Mouse (Mus musculus): ENCODE results near the gene Cfap74.

Gene Cfap74

GRCm38 (mm10) chr4:155481381-155482124, 72.6 kb downstream of the Cfap74 start:
- no peaks in the 10 kb centered on the region for H3K36me3 ChIP-seq (ENCODE audit: insufficient read depth, low read length)
- peaks cover 39% of the 10 kb centered on the region for H3K4me1 ChIP-seq (replicated peaks; ENCODE audit: low read depth, low read length)
- TF ChIP-seq CTCF (conservative IDR thresholded peaks at IDR 0.05; ENCODE audit: low read length) (peak; percentile 93), POU5F1 (IDR thresholded peaks at IDR 0.05; ENCODE audit: borderline replicate concordance, low read length) (no peak), NANOG (IDR thresholded peaks at IDR 0.05; ENCODE audit: borderline replicate concordance, low read length) (no peak)
- H3K9me3 ChIP-seq (ENCODE audit: low read length): no peaks in the 10 kb centered on the region
- H3K4me3 ChIP-seq (replicated peaks; ENCODE audit: low read length): peak overlapping the region; percentile 63
- H3K27me3 ChIP-seq (ENCODE audit: insufficient read depth, low read length): peaks cover 10% of the 10 kb centered on the region

DNA sequence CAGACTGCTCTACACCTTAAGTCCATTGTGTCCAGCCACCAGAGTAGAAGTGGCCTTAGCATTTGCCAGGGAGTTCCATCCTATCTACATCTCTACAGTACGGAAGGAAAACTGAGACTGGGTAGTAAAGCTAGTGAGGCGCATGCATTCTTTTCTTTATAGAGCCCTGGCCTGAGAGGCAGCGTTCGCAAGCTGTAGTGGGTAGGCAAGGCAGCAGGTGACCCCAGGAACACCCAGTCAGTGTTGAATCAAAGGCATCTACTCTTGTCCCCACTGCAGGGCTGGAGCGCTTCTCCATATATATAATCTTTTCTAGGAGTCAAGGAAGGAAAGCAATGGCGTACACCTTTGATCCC, 73.1 kb downstream of the Cfap74 start:
- H3K9me3 ChIP-seq (ENCODE audit: low read length): no peaks in the 10 kb centered on the region
- no peak for TF ChIP-seq POU5F1 (IDR thresholded peaks at IDR 0.05; ENCODE audit: borderline replicate concordance, low read length)
- no peak for TF ChIP-seq NANOG (IDR thresholded peaks at IDR 0.05; ENCODE audit: borderline replicate concordance, low read length)
- no peak for TF ChIP-seq CTCF (conservative IDR thresholded peaks at IDR 0.05; ENCODE audit: low read length)
- peaks cover 39% of the 10 kb centered on the region for H3K4me1 ChIP-seq (replicated peaks; ENCODE audit: low read depth, low read length)

DNA sequence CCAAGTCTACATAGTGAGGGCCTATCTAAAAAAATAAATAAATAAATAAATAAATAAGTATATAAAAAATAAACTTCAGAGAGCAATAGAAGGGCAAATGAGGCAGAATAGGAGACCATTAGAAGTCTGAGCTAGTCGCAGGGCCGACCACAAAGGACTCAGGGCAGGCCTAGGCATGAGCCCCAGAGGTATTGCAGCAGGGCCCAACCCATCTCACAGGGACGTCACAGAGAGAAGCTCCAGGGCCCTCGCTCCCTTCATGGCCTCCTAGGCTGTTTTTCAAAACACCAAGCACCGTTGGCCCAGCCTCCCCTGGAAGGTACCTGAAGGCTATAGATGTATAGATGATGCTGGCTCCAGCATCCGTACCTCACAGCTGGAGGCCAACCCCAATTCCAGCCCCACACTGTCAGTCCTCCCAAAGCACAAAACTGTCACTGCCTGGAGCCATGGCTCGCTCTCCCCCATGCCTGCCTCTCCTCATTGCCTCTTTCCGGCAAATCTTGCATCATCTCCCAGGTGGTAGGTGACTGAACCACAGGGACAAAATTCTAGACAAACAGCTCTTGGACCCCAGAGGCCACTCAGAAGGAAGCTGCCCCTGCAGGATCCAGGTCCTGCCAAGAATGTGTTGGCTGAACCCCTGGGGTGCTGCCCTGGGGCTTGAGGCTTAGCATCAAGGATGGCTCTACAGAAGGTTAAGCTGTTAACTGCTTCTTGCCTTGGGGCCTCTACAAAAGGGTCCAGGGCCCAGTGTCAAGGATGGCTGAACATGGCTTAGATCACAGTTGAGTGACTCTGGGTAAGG, 73.9 kb downstream of the Cfap74 start:
- Histone ChIP-seq H3K36me3 (ENCODE audit: insufficient read depth, low read length) (no peaks in the 10 kb centered on the region), H3K4me1 (replicated peaks; ENCODE audit: low read depth, low read length) (peaks cover 41% of the 10 kb centered on the region), H3K9me3 (ENCODE audit: low read length) (no peaks in the 10 kb centered on the region), H3K4me3 (replicated peaks; ENCODE audit: low read length) (no peak overlapping the region; the same call in 1 of the 2 replicates), H3K27me3 (ENCODE audit: insufficient read depth, low read length) (peaks cover 2% of the 10 kb centered on the region; the same call in 1 of the 2 replicates)
- TF ChIP-seq NANOG (IDR thresholded peaks at IDR 0.05; ENCODE audit: borderline replicate concordance, low read length): no peak
- no peak for TF ChIP-seq CTCF (conservative IDR thresholded peaks at IDR 0.05; ENCODE audit: low read length)
- TF ChIP-seq POU5F1 (IDR thresholded peaks at IDR 0.05; ENCODE audit: borderline replicate concordance, low read length): no peak

More for the DNA sequence above, 73.1 kb downstream of the Cfap74 start:
- Histone ChIP-seq H3K36me3 (ENCODE audit: insufficient read depth, low read length) (no peaks in the 10 kb centered on the region), H3K27me3 (ENCODE audit: insufficient read depth, low read length) (peaks cover 10% of the 10 kb centered on the region), H3K4me3 (replicated peaks; ENCODE audit: low read length) (peak overlapping the region; percentile 63)

DNA sequence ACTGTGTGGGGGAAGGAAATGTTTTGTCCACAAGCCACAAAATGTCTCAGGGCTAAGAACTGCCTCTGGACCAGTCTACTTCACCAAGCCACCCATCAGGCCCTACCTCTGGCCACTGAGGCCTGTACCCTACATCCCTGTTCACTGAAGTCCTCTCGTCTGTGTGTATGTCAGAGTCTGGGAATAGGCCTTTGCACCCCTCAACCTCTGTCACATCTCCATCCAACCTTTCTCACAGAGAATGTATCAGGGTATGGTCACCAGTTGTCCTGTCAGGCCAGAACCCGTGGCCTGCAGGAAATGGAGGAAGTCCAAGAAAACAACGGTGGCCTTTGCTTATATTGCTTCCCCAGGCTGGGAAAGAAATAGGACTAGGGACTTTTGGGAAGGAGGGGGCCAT, 76.5 kb downstream of the Cfap74 start:
- no peak for TF ChIP-seq CTCF (conservative IDR thresholded peaks at IDR 0.05; ENCODE audit: low read length)
- TF ChIP-seq POU5F1 (IDR thresholded peaks at IDR 0.05; ENCODE audit: borderline replicate concordance, low read length): no peak
- TF ChIP-seq NANOG (IDR thresholded peaks at IDR 0.05; ENCODE audit: borderline replicate concordance, low read length): no peak
- Histone ChIP-seq H3K36me3 (ENCODE audit: insufficient read depth, low read length) (no peaks in the 10 kb centered on the region), H3K27me3 (ENCODE audit: insufficient read depth, low read length) (no peaks in the 10 kb centered on the region), H3K9me3 (ENCODE audit: low read length) (no peaks in the 10 kb centered on the region), H3K4me1 (replicated peaks; ENCODE audit: low read depth, low read length) (peaks cover 60% of the 10 kb centered on the region), H3K4me3 (replicated peaks; ENCODE audit: low read length) (no peak overlapping the region)

GRCm38 (mm10) chr4:155487746-155488145, 78.8 kb downstream of the Cfap74 start:
- no peak for TF ChIP-seq POU5F1 (IDR thresholded peaks at IDR 0.05; ENCODE audit: borderline replicate concordance, low read length)
- no peak for TF ChIP-seq NANOG (IDR thresholded peaks at IDR 0.05; ENCODE audit: borderline replicate concordance, low read length)
- no peaks in the 10 kb centered on the region for H3K36me3 ChIP-seq (ENCODE audit: insufficient read depth, low read length)
- no peaks in the 10 kb centered on the region for H3K9me3 ChIP-seq (ENCODE audit: low read length)

DNA sequence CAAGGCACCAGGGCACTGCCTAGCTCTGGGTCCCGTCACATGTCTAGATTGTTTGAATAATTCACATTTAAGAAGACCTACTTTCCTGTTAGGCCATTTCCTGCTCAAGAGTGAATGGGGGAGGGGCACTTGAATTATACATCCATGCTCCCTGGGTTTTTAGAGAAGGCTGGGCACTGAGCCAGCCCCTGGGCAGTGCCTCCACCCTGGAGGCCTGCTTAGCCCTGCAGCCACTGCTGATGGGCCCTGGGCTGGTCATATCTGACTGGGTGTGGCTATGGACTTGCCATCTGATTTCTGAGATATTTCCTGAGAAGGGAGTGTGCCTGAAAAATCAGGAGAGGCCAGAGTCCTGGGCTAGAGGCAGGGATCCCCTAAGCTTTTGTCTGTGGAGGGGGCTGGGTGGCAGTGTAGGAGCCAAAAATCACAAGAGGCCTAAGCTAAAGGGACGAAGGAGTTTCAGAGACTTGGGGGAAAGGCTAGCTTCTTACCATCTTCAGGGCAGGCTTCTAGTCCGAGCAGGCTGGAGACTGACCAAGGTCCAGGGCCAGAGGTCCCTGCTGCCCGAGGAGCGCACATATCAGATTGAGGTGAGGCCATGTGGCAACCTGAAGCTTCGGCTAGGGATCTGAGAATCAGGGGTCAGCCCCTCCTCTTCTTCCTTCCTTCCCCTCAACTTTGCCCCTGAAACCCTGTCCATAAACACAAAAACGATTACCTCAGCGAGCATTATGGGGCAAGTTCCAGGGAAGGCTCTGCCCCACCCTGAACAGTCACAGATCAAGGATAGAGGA, 79.4 kb downstream of the Cfap74 start:
- no peaks in the 10 kb centered on the region for H3K9me3 ChIP-seq (ENCODE audit: low read length)
- H3K36me3 ChIP-seq (ENCODE audit: insufficient read depth, low read length): no peaks in the 10 kb centered on the region
- TF ChIP-seq NANOG (IDR thresholded peaks at IDR 0.05; ENCODE audit: borderline replicate concordance, low read length) (no peak), POU5F1 (IDR thresholded peaks at IDR 0.05; ENCODE audit: borderline replicate concordance, low read length) (no peak), CTCF (conservative IDR thresholded peaks at IDR 0.05; ENCODE audit: low read length) (no peak)
- H3K27me3 ChIP-seq (ENCODE audit: insufficient read depth, low read length): no peaks in the 10 kb centered on the region
- H3K4me3 ChIP-seq (replicated peaks; ENCODE audit: low read length): no peak overlapping the region
- peaks cover 48% of the 10 kb centered on the region for H3K4me1 ChIP-seq (replicated peaks; ENCODE audit: low read depth, low read length)

More at GRCm38 (mm10) chr4:155487746-155488145, 78.8 kb downstream of the Cfap74 start:
- H3K4me1 ChIP-seq (replicated peaks; ENCODE audit: low read depth, low read length): peaks cover 48% of the 10 kb centered on the region
- H3K27me3 ChIP-seq (ENCODE audit: insufficient read depth, low read length): no peaks in the 10 kb centered on the region
- no peak overlapping the region for H3K4me3 ChIP-seq (replicated peaks; ENCODE audit: low read length)

DNA sequence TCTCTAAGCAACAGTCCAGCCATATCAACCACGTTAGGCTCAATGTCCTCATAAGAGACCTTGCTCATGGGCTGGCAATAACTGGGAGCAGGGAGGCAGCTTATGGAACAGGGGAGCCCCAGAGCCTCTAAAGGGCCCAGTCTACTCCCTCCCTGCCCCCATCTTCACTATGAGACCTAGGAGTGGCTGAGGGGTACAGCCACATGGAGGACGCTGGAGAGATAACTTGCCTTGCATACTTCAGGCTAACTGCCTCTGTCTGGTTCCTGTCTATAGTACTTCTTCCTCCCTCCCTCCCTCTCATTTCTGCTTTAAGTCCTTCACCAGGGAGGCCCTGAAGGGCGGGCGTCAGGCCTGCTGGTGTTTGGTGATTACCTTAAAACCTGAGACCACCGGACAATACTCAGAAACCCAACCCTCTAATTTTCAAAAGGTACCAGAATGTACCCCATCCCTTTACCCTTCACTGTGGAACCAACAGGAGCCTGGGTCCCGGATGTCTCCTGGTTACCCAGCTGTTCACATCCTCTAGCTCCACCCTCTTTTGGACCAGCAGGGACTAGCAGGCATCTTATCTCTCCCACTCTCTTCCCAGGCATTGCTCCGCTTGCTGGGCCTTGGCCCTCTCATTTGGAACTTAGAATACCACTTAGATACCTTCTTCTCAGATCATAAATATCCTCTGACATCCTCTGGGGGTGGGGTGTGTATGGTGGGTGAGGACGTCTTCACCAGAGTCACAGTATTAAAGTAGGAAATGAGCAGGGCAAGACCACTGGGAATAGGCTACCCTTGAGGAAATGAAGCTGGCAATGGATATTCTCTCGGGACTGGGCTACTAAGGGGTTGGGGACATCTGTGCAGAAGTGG, 80.3 kb downstream of the Cfap74 start:
- Histone ChIP-seq H3K4me3 (replicated peaks; ENCODE audit: low read length) (no peak overlapping the region), H3K27me3 (ENCODE audit: insufficient read depth, low read length) (no peaks in the 10 kb centered on the region), H3K9me3 (ENCODE audit: low read length) (no peaks in the 10 kb centered on the region), H3K36me3 (ENCODE audit: insufficient read depth, low read length) (no peaks in the 10 kb centered on the region), H3K4me1 (replicated peaks; ENCODE audit: low read depth, low read length) (peaks cover 54% of the 10 kb centered on the region)
- TF ChIP-seq NANOG (IDR thresholded peaks at IDR 0.05; ENCODE audit: borderline replicate concordance, low read length) (no peak), POU5F1 (IDR thresholded peaks at IDR 0.05; ENCODE audit: borderline replicate concordance, low read length) (no peak), CTCF (conservative IDR thresholded peaks at IDR 0.05; ENCODE audit: low read length) (no peak)

Data from E14TG2a.4 (cell line).